Mouse (Mus musculus) ES-E14 (cell line): Measurements from ENCODE around the gene Smim14.

Experiments
- CHD2 ChIP-seq: IDR thresholded peaks from 2 replicates; pipeline ENCODE4 v1.6.1; 2014; ENCODE audit warnings: mild to moderate bottlenecking, low read depth, low read length, inconsistent platforms
- HCFC1 ChIP-seq: IDR thresholded peaks from 2 replicates; pipeline ENCODE4 v1.6.1; 2012; ENCODE audit warnings: low read length, inconsistent platforms, borderline replicate concordance; ENCODE audit not compliant: insufficient read depth
- MAFK ChIP-seq: IDR thresholded peaks from 2 replicates; pipeline ENCODE4 v1.6.1; 2014; ENCODE audit warnings: mild to moderate bottlenecking, low read depth, low read length, inconsistent platforms; ENCODE audit not compliant: insufficient read depth
- ZC3H11A ChIP-seq: IDR thresholded peaks from 2 replicates; pipeline ENCODE4 v1.6.1; 2012; ENCODE audit warnings: low read depth, mild to moderate bottlenecking, inconsistent platforms, low read length, borderline replicate concordance

DNA sequence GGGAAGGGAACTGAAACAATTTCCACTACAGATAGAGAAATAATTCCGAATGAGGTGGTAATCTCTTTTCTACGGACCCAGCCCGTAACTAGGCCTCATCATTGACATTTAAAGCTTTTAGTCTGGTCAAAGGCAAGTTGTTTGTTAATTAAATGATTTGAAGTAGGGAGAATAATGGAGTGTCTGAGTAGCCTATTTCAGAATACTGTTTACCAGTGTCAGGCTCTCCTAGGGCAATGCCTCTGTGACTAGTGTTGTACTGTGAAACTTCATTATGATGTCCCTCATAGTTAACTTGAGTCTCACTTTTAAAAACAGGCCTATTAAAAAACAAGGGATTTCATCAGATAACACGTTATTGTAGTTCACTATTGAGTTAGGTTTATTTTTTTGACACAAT is 1.1 kb upstream of the Smim14 start:
- TF ChIP-seq CHD2 (no peak), HCFC1 (no peak), MAFK (no peak), ZC3H11A (no peak)
